Mouse (Mus musculus): ENCODE data around the gene Sppl2b. TPM values are rescaled to one million over a fixed set of nuclear protein-coding genes. Genes with fewer than 3 reads are reported as not detected.

Gene Sppl2b
- polyA plus RNA-seq, 1 experiment from 2014 or later: 47.1 TPM

- peaks cover 69% of the 10 kb centered on the region for H3K36me3 ChIP-seq
- H3K9ac ChIP-seq (replicated peaks): no peak overlapping the region
Measured at GRCm38 (mm10) chr10:80903282-80903681, 48.2 kb downstream of the Sppl2b start.

GRCm38 (mm10) chr10:80904004-80904693 is 49.1 kb downstream of the Sppl2b start:
- no peak overlapping the region for H3K4me3 ChIP-seq
- ATAC-seq (ENCODE audit: low FRiP score, low read depth): no peak
- WGBS: 87% methylated on average over 28 of the region's 28 CpGs
- H3K36me3 ChIP-seq: peaks cover 71% of the 10 kb centered on the region
- no peak overlapping the region for H3K9ac ChIP-seq (replicated peaks)
- H3K27ac ChIP-seq (replicated peaks): no peak overlapping the region
- H3K27me3 ChIP-seq: no peaks in the 10 kb centered on the region
- no peaks in the 10 kb centered on the region for H3K9me3 ChIP-seq
- no peak overlapping the region for H3K4me2 ChIP-seq (replicated peaks)
- H3K4me1 ChIP-seq: peaks cover 9% of the 10 kb centered on the region

More at GRCm38 (mm10) chr10:80903282-80903681, 48.2 kb downstream of the Sppl2b start:
- Histone ChIP-seq H3K4me3 (no peak overlapping the region), H3K4me1 (peaks cover 18% of the 10 kb centered on the region), H3K27ac (replicated peaks) (no peak overlapping the region), H3K27me3 (0 out of 2 replicates have a peak, but pooled peaks cover under 1% of the 10 kb centered on the region), H3K9me3 (no peaks in the 10 kb centered on the region), H3K4me2 (replicated peaks) (no peak overlapping the region)
- WGBS: 94% methylated on average over 10 of the region's 10 CpGs
- no peak for ATAC-seq (ENCODE audit: low FRiP score, low read depth)

- Histone ChIP-seq H3K4me3 (no peak overlapping the region), H3K4me2 (replicated peaks) (no peak overlapping the region), H3K4me1 (peaks cover 4% of the 10 kb centered on the region), H3K27me3 (no peaks in the 10 kb centered on the region), H3K9me3 (no peaks in the 10 kb centered on the region), H3K27ac (replicated peaks) (no peak overlapping the region), H3K36me3 (peaks cover 73% of the 10 kb centered on the region), H3K9ac (replicated peaks) (no peak overlapping the region)
- 89% methylated on average over 11 of the region's 11 CpGs for WGBS
- ATAC-seq (ENCODE audit: low FRiP score, low read depth): no peak
Measured at GRCm38 (mm10) chr10:80904709-80905108, 49.6 kb downstream of the Sppl2b start.

- Histone ChIP-seq H3K27ac (replicated peaks) (no peak overlapping the region), H3K36me3 (peaks cover 90% of the 10 kb centered on the region), H3K4me3 (no peak overlapping the region), H3K4me2 (replicated peaks) (no peak overlapping the region), H3K9ac (replicated peaks) (no peak overlapping the region), H3K4me1 (no peaks in the 10 kb centered on the region), H3K9me3 (no peaks in the 10 kb centered on the region), H3K27me3 (no peaks in the 10 kb centered on the region)
- 94% methylated on average over 22 of the region's 22 CpGs for WGBS
- ATAC-seq (ENCODE audit: low FRiP score, low read depth): no peak
Measured at GRCm38 (mm10) chr10:80909375-80910162, 54.5 kb downstream of the Sppl2b start.

GRCm38 (mm10) chr10:80911354-80911753 is 56.3 kb downstream of the Sppl2b start:
- no peak overlapping the region for H3K4me3 ChIP-seq
- H3K9ac ChIP-seq (replicated peaks): no peak overlapping the region
- peaks cover 9% of the 10 kb centered on the region for H3K4me1 ChIP-seq
- no peak overlapping the region for H3K27ac ChIP-seq (replicated peaks)
- H3K27me3 ChIP-seq: no peaks in the 10 kb centered on the region
- no peaks in the 10 kb centered on the region for H3K9me3 ChIP-seq
- H3K36me3 ChIP-seq: peaks cover 89% of the 10 kb centered on the region
- no peak overlapping the region for H3K4me2 ChIP-seq (replicated peaks)
- 97% methylated on average over 4 of the region's 4 CpGs for WGBS
- ATAC-seq (ENCODE audit: low FRiP score, low read depth): no peak

DNA sequence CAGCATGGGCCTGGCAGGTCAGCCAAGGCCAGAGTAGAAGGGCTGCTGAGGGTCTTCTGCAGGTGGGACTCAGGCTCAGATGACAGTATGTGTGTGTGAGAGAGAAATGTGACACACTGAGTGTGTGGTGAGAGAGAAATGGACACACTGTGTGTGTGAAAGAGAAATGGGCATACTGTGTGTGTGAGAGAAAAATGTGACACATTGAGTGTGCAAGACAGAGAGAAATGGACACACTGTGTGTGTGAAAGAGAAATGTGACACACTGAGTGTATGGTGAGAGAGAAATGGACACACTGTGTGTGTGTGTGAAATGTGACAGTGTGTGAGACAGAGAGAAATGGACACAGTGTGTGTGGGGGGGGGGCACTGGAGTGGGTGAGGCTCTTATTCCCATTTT is 56.8 kb downstream of the Sppl2b start:
- no peak overlapping the region for H3K9ac ChIP-seq (replicated peaks)
- no peaks in the 10 kb centered on the region for H3K27me3 ChIP-seq
- no peak overlapping the region for H3K4me3 ChIP-seq
- no peak overlapping the region for H3K4me2 ChIP-seq (replicated peaks)
- ATAC-seq (ENCODE audit: low FRiP score, low read depth): no peak
- peaks cover 86% of the 10 kb centered on the region for H3K36me3 ChIP-seq
- no peaks in the 10 kb centered on the region for H3K9me3 ChIP-seq
- H3K27ac ChIP-seq (replicated peaks): no peak overlapping the region
- H3K4me1 ChIP-seq: peaks cover 15% of the 10 kb centered on the region

GRCm38 (mm10) chr10:80913364-80914011 is 58.4 kb downstream of the Sppl2b start:
- Histone ChIP-seq H3K9ac (replicated peaks) (no peak overlapping the region), H3K27ac (replicated peaks) (no peak overlapping the region), H3K4me3 (no peak overlapping the region), H3K27me3 (no peaks in the 10 kb centered on the region), H3K36me3 (peaks cover 70% of the 10 kb centered on the region), H3K4me1 (peaks cover 24% of the 10 kb centered on the region), H3K9me3 (no peaks in the 10 kb centered on the region), H3K4me2 (replicated peaks) (no peak overlapping the region)
- WGBS: 81% methylated on average over 7 of the region's 8 CpGs
- no peak for ATAC-seq (ENCODE audit: low FRiP score, low read depth)

DNA sequence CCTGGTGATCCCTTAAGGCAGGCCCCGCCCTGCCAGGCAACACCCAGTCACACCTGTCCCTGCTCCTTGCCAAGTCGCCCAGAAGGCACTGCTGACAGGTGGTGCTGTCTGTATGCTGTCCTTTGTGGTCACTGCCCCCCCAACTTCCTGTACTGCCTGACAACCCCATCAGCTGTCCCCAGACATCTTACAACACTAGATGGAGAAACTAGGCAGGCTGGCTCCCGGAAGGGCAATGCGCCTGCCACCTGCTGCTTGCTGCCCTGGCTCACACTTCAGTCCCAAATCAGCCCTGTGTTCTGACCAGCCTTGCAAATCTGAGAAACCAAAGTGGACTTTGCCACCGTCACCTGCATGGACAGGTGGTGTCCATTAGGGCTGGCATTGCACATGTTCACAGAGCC is 59.2 kb downstream of the Sppl2b start:
- no peak overlapping the region for H3K27ac ChIP-seq (replicated peaks)
- H3K9me3 ChIP-seq: no peaks in the 10 kb centered on the region
- peaks cover 27% of the 10 kb centered on the region for H3K4me1 ChIP-seq
- ATAC-seq (ENCODE audit: low FRiP score, low read depth): no peak
- no peak overlapping the region for H3K4me2 ChIP-seq (replicated peaks)
- no peak overlapping the region for H3K9ac ChIP-seq (replicated peaks)
- no peaks in the 10 kb centered on the region for H3K27me3 ChIP-seq
- 87% methylated on average over 5 of the region's 5 CpGs for WGBS
- no peak overlapping the region for H3K4me3 ChIP-seq
- peaks cover 63% of the 10 kb centered on the region for H3K36me3 ChIP-seq

DNA sequence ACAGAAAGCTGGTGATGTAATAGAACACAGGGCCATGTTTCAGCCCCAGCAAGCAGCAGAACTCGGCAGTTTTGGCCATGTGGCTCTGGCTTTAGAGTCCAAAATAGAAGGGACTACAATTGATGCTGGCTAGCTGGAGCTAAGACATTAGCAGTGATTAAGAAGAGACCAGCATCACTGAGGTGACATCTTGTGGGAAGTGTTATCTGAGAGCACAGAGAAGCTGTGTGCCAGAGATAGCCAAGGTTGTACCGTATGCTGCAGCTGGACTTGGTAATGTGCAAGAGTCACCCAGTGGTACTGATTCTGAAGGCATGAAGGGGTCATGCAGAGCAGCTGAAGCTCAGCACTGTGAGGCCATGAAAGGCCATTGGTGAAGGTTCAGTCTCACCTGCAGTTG is 60.2 kb downstream of the Sppl2b start:
- H3K9me3 ChIP-seq: no peaks in the 10 kb centered on the region
- no peak overlapping the region for H3K9ac ChIP-seq (replicated peaks)
- H3K27me3 ChIP-seq: no peaks in the 10 kb centered on the region
- WGBS: 82% methylated on average over 2 of the region's 2 CpGs
- no peak overlapping the region for H3K4me2 ChIP-seq (replicated peaks)
- no peak overlapping the region for H3K27ac ChIP-seq (replicated peaks)
- no peak overlapping the region for H3K4me3 ChIP-seq
- H3K36me3 ChIP-seq: peaks cover 53% of the 10 kb centered on the region
- ATAC-seq (ENCODE audit: low FRiP score, low read depth): no peak
- peaks cover 27% of the 10 kb centered on the region for H3K4me1 ChIP-seq

- H3K4me3 ChIP-seq: no peak overlapping the region
Measured at GRCm38 (mm10) chr10:80915736-80916135, 60.7 kb downstream of the Sppl2b start.

GRCm38 (mm10) chr10:80917336-80917778 is 62.3 kb downstream of the Sppl2b start:
- Histone ChIP-seq H3K9ac (replicated peaks) (peak overlapping the region; percentile 82), H3K27ac (replicated peaks) (peak overlapping the region; percentile 54), H3K4me1 (peaks cover 36% of the 10 kb centered on the region), H3K9me3 (no peaks in the 10 kb centered on the region), H3K4me2 (replicated peaks) (peak overlapping the region; percentile 87), H3K36me3 (peaks cover 32% of the 10 kb centered on the region), H3K27me3 (0 out of 2 replicates have a peak, but pooled peaks cover 13% of the 10 kb centered on the region), H3K4me3 (peak overlapping the region; percentile 76)
- ATAC-seq (ENCODE audit: low FRiP score, low read depth): peak; percentile 59
- 2% methylated on average over 15 of the region's 15 CpGs for WGBS

More at GRCm38 (mm10) chr10:80915736-80916135, 60.7 kb downstream of the Sppl2b start:
- no peak overlapping the region for H3K27ac ChIP-seq (replicated peaks)
- peaks cover 49% of the 10 kb centered on the region for H3K36me3 ChIP-seq
- WGBS: 91% methylated on average over 4 of the region's 4 CpGs
- H3K9ac ChIP-seq (replicated peaks): no peak overlapping the region
- ATAC-seq (ENCODE audit: low FRiP score, low read depth): no peak
- no peak overlapping the region for H3K4me2 ChIP-seq (replicated peaks)
- H3K9me3 ChIP-seq: no peaks in the 10 kb centered on the region
- H3K27me3 ChIP-seq: no peaks in the 10 kb centered on the region
- peaks cover 27% of the 10 kb centered on the region for H3K4me1 ChIP-seq
